Mouse (Mus musculus): ENCODE data around the gene Atpaf1. TPM values are rescaled to one million over a fixed set of nuclear protein-coding genes. Genes with fewer than 3 reads are reported as not detected.

Atpaf1 gene
- 9.3 and 9.6 TPM in 2 replicates for polyA plus RNA-seq (2012; rRNA removed)

GRCm38 (mm10) chr4:115784769-115785510 is at the start of gene Atpaf1:
Gene Atpaf1 (plus strand): TSS chr4:115784812.

GRCm38 (mm10) chr4:115737551-115738041 is 47.0 kb upstream of the Atpaf1 start, which contains the start of gene Efcab14:
Gene Efcab14 (plus strand): TSS chr4:115737744.

GRCm38 (mm10) chr4:115780918-115781317 is 3.7 kb upstream of the Atpaf1 start, which contains the start of gene Tex38:
Gene Tex38 (minus strand): TSS chr4:115781018.

GRCm38 (mm10) chr4:115827888-115828571 is 43.4 kb downstream of the Atpaf1 start, which contains the start of gene Mob3c:
Gene Mob3c (plus strand): TSS chr4:115828092.

GRCm38 (mm10) chr4:115838696-115839641 is 54.4 kb downstream of the Atpaf1 start, which contains the start of gene Mknk1:
Gene Mknk1 (plus strand): TSS chr4:115839198.

Other genes starting within 250 kb of the Atpaf1 start
- gene Cyp4a31, start 221.2 kb upstream of the Atpaf1 start, polyA plus RNA-seq (2012; rRNA removed): 0.05 TPM in 2 replicates
- not detected in 2 replicates for gene Cyp4a32, start 183.8 kb upstream of the Atpaf1 start, polyA plus RNA-seq (2012; rRNA removed)
- 0.70 and 0.98 TPM in 2 replicates for gene Cyp4b1, start 137.1 kb upstream of the Atpaf1 start, polyA plus RNA-seq (2012; rRNA removed)
- gene Efcab14, start 47.1 kb upstream of the Atpaf1 start, polyA plus RNA-seq (2012; rRNA removed): 8.1 and 8.2 TPM in 2 replicates
- gene Tex38, start 3.8 kb upstream of the Atpaf1 start, polyA plus RNA-seq (2012; rRNA removed): 0.05 and 0.07 TPM in 2 replicates
- gene Mob3c, start 43.3 kb downstream of the Atpaf1 start, polyA plus RNA-seq (2012; rRNA removed): 5.1 and 6.2 TPM in 2 replicates
- gene Mknk1, start 54.4 kb downstream of the Atpaf1 start, polyA plus RNA-seq (2012; rRNA removed): 32.7 and 39.0 TPM in 2 replicates
- gene Kncn, start 99.6 kb downstream of the Atpaf1 start, polyA plus RNA-seq (2012; rRNA removed): 0.01 TPM in 1 of 2 replicates, not detected in the other
- not detected in 2 replicates for gene 6430628N08Rik, start 105.9 kb downstream of the Atpaf1 start, polyA plus RNA-seq (2012; rRNA removed)
- gene Dmbx1, start 155.1 kb downstream of the Atpaf1 start, polyA plus RNA-seq (2012; rRNA removed): not detected in 2 replicates
- gene Faah, start 233.1 kb downstream of the Atpaf1 start, polyA plus RNA-seq (2012; rRNA removed): 3.4 and 3.9 TPM in 2 replicates